Mouse (Mus musculus) A20 (cell line): ENCODE measurements around the gene Bcl7a.

Experiments used
- DNase-seq: peaks from one replicate; pipeline ENCODE4 v3.0.0-alpha.2; 2011; ENCODE audit warnings: low read depth, low spot score

Bcl7a gene

GRCm38 (mm10) chr5:123377120-123377955, 33.7 kb downstream of the Bcl7a start:
- DNase-seq: peak; percentile 82

- no peak for DNase-seq
These were observed 35.1 kb downstream of the Bcl7a start for GRCm38 (mm10) chr5:123378712-123379111.

GRCm38 (mm10) chr5:123379504-123379931, 35.9 kb downstream of the Bcl7a start:
- DNase-seq: peak; percentile 76

GRCm38 (mm10) chr5:123381968-123382367, 38.3 kb downstream of the Bcl7a start:
- peak; percentile 87 for DNase-seq

- DNase-seq: peak; percentile 37
These were observed 39.1 kb downstream of the Bcl7a start for GRCm38 (mm10) chr5:123382686-123383085.

- no peak for DNase-seq
These were observed 44.8 kb downstream of the Bcl7a start for GRCm38 (mm10) chr5:123388452-123388851.

GRCm38 (mm10) chr5:123390536-123391441, 47.2 kb downstream of the Bcl7a start:
- DNase-seq: no peak

- DNase-seq: no peak
These were observed 47.8 kb downstream of the Bcl7a start for GRCm38 (mm10) chr5:123391442-123391809.

GRCm38 (mm10) chr5:123393786-123394302, 50.2 kb downstream of the Bcl7a start:
- no peak for DNase-seq

GRCm38 (mm10) chr5:123394303-123394956, 50.8 kb downstream of the Bcl7a start, which contains the start of gene Mlxip:
Gene Mlxip, plus strand, starts transcription at chr5:123394798.
- peak; percentile 97 for DNase-seq

GRCm38 (mm10) chr5:123394957-123395881, 51.6 kb downstream of the Bcl7a start:
- DNase-seq: peak; percentile 66

GRCm38 (mm10) chr5:123396901-123397464, 53.3 kb downstream of the Bcl7a start:
- DNase-seq: peak; percentile 31

GRCm38 (mm10) chr5:123397786-123398185, 54.2 kb downstream of the Bcl7a start:
- DNase-seq: peak; percentile 61

- DNase-seq: peak; percentile 74
These were observed 55.3 kb downstream of the Bcl7a start for GRCm38 (mm10) chr5:123398856-123399498.

GRCm38 (mm10) chr5:123404480-123404879, 60.8 kb downstream of the Bcl7a start:
- no peak for DNase-seq

GRCm38 (mm10) chr5:123406952-123407351, 63.3 kb downstream of the Bcl7a start:
- no peak for DNase-seq

- DNase-seq: no peak
These were observed 64.5 kb downstream of the Bcl7a start for GRCm38 (mm10) chr5:123408176-123408575.

GRCm38 (mm10) chr5:123412193-123412592, 68.6 kb downstream of the Bcl7a start:
- no peak for DNase-seq

- DNase-seq: no peak
These were observed 70.3 kb downstream of the Bcl7a start for GRCm38 (mm10) chr5:123413866-123414363.
